Mouse (Mus musculus): ENCODE data around the gene A630023A22Rik.

DNA sequence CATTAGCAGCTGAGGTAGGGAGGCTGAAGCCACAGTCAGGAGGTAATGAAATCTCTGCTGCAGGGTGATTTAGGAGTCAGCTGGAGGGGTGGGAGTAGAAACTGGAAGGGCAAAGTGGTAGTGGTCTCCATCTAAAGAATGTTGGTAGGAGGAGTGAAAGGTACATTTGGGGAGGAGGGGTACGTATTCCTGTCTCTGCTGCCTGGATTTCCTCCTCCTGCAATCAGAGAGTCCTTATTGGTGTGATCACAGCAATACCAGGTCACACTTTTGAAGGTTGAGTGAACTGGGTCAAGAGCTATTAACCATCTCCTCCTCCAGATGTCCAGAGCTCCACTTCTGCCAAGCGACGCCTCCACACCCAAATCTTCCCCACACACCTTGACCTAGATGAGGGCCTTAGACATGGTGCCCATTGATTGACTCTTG is 18.4 kb upstream of the A630023A22Rik start:
- TF ChIP-seq POLR2A (IDR thresholded peaks at IDR 0.05; ENCODE audit: borderline replicate concordance, low read depth, low read length) (no peak), CTCF (IDR thresholded peaks at IDR 0.05; ENCODE audit: low read depth, low read length) (no peak)

Data from bone marrow macrophage, adult 2 months (primary cell).